Mouse (Mus musculus) left cerebral cortex, adult 2 months (tissue): Measurements from ENCODE around the gene Dhcr7. TPM values are rescaled to one million over a fixed set of nuclear protein-coding genes. Genes with fewer than 3 reads are reported as not detected.

Experiments
- DNase-seq, 2 experiments: peaks; one replicate each; pipeline ENCODE4 v3.0.0; 2021 to 2022; ENCODE audit warnings: low spot score in 2 of 2, mixed read lengths in 1 of 2; ENCODE audit errors: extremely low spot score in 1 of 2
- H3K27ac ChIP-seq: fragments of 200-600 bp; 2 replicates; pipeline ENCODE4 v1.8.1; 2022
- H3K4me3 ChIP-seq: fragments of 200-600 bp; 2 replicates; pipeline ENCODE4 v1.8.1; 2022
- CTCF ChIP-seq: fragments of 200-600 bp; IDR thresholded peaks from 2 replicates; pipeline ENCODE4 v1.8.1; 2022; ENCODE audit warnings: antibody characterized with exemption, mild to moderate bottlenecking, moderate library complexity
- intact Hi-C: fragments of 180-260 bp; cut with DNase I; formaldehyde crosslinking; loops from one replicate; pipeline ENCODE4 v1.15.1; 2025
- total RNA-seq, 2 experiments: library from RNA; stranded (reverse); gene quantifications; 2 replicates each; pipeline ENCODE4 v1.2.3; 2021

The Dhcr7 gene
- total RNA-seq, 2 experiments from 2014 or later = 31.6 to 36.1 TPM

GRCm38 (mm10) chr7:143805199-143805624 is 17.7 kb upstream of the Dhcr7 start:
- DNase-seq = no peak
- intact Hi-C loops = no loop called here
- no peak for TF ChIP-seq CTCF
- no peak overlapping the region for H3K27ac ChIP-seq
- H3K4me3 ChIP-seq = no peak overlapping the region

GRCm38 (mm10) chr7:143808909-143809308 is 14.0 kb upstream of the Dhcr7 start:
- intact Hi-C loops = no loop called here
- peak; percentile 45 for TF ChIP-seq CTCF
- no peak overlapping the region for H3K27ac ChIP-seq
- H3K4me3 ChIP-seq = no peak overlapping the region
- DNase-seq = no peak

- Histone ChIP-seq H3K27ac (no peak overlapping the region), H3K4me3 (no peak overlapping the region)
- DNase-seq = no peak
- intact Hi-C loops = no loop called here
- TF ChIP-seq CTCF = no peak
Measured at GRCm38 (mm10) chr7:143819201-143819600, 3.7 kb upstream of the Dhcr7 start.

GRCm38 (mm10) chr7:143821241-143821640 is 1.7 kb upstream of the Dhcr7 start:
- intact Hi-C loops = loop anchor here (5.0 to 10.0 kb wide), 3 partner anchors 86 to 734 kb away; partner anchors contain the start of gene Ppfia1
- no peak for DNase-seq
- TF ChIP-seq CTCF = no peak
- no peak overlapping the region for H3K27ac ChIP-seq
- no peak overlapping the region for H3K4me3 ChIP-seq

GRCm38 (mm10) chr7:143823266-143823605 is 291 bp downstream of the Dhcr7 start:
- no peak for TF ChIP-seq CTCF
- peak overlapping the region; percentile 97 for H3K27ac ChIP-seq
- no peak for DNase-seq
- H3K4me3 ChIP-seq = peak overlapping the region; percentile 65
- intact Hi-C loops = loop anchor here (5.0 to 10.0 kb wide), 3 partner anchors 84 to 732 kb away; partner anchors contain the start of gene Ppfia1

- no peak overlapping the region for H3K4me3 ChIP-seq
- DNase-seq = no peak
- no peak overlapping the region for H3K27ac ChIP-seq
- intact Hi-C loops = loop anchor here (10.0 kb wide), 2 partner anchors 348 to 728 kb away; partner anchors contain the start of gene Ppfia1
- no peak for TF ChIP-seq CTCF
Measured at GRCm38 (mm10) chr7:143826985-143827384, 4.0 kb downstream of the Dhcr7 start.

- intact Hi-C loops = loop anchor here (1.0 to 10.0 kb wide), 6 partner anchors 78 to 725 kb away; partner anchors contain the start of genes Cttn and Ppfia1
- Histone ChIP-seq H3K27ac (peak overlapping the region; percentile 92), H3K4me3 (peak overlapping the region; percentile 74)
- TF ChIP-seq CTCF = peak; percentile 88
- DNase-seq = peak; percentile 92 to 95
Measured at GRCm38 (mm10) chr7:143829504-143830331, 6.8 kb downstream of the Dhcr7 start.

GRCm38 (mm10) chr7:143830399-143830798 is 7.5 kb downstream of the Dhcr7 start:
- Histone ChIP-seq H3K4me3 (peak overlapping the region; percentile 74), H3K27ac (peak overlapping the region; percentile 71)
- intact Hi-C loops = loop anchor here (1.0 to 10.0 kb wide), 4 partner anchors 77 to 644 kb away; partner anchors contain the start of gene Cttn
- TF ChIP-seq CTCF = no peak
- no peak for DNase-seq

- intact Hi-C loops = loop anchor here (10.0 kb wide), 3 partner anchors 243 to 643 kb away; partner anchors contain the start of gene Cttn
- no peak overlapping the region for H3K27ac ChIP-seq
Measured at GRCm38 (mm10) chr7:143832196-143832595, 9.3 kb downstream of the Dhcr7 start.

GRCm38 (mm10) chr7:143832611-143833010 is 9.7 kb downstream of the Dhcr7 start:
- intact Hi-C loops = loop anchor here (10.0 kb wide), 3 partner anchors 242 to 642 kb away; partner anchors contain the start of gene Cttn
- no peak for TF ChIP-seq CTCF
- Histone ChIP-seq H3K4me3 (no peak overlapping the region), H3K27ac (no peak overlapping the region)
- no peak for DNase-seq

More at GRCm38 (mm10) chr7:143832196-143832595, 9.3 kb downstream of the Dhcr7 start:
- H3K4me3 ChIP-seq = peak overlapping the region; percentile 3; the same call in 1 of the 2 replicates
- no peak for DNase-seq
- no peak for TF ChIP-seq CTCF

- TF ChIP-seq CTCF = no peak
- DNase-seq = no peak
- H3K4me3 ChIP-seq = no peak overlapping the region
- intact Hi-C loops = loop anchor here (10.0 kb wide), 3 partner anchors 241 to 641 kb away; partner anchors contain the start of gene Cttn
- no peak overlapping the region for H3K27ac ChIP-seq
Measured at GRCm38 (mm10) chr7:143833581-143834190, 10.7 kb downstream of the Dhcr7 start.

- H3K27ac ChIP-seq = no peak overlapping the region
- no peak for TF ChIP-seq CTCF
- H3K4me3 ChIP-seq = no peak overlapping the region
- DNase-seq = no peak
- intact Hi-C loops = loop anchor here (10.0 kb wide), 3 partner anchors 240 to 640 kb away; partner anchors contain the start of gene Cttn
Measured at GRCm38 (mm10) chr7:143834316-143834715, 11.4 kb downstream of the Dhcr7 start.
